ENCODE assay signal across 31 mouse cellular contexts in genomic region chr12:7403800-7404199, GRCm38 (mm10).
DNase-seq lines count a peak whose midpoint lies in the region; ATAC-seq lines count a peak whose summit lies in the region.
"Had no signal": no experiment of that assay in that cellular context is flagged by ENCODE, and none has a peak within 500 bp of the region (broad histone marks: within the 10 kb centered on the region; RNA-seq: fewer than 3 reads in every experiment).

No protein-coding gene starts in this region.

- H3K9me3 ChIP-seq in forebrain, embryonic 15.5 days, result no peaks in the 10 kb centered on the region
- no peaks in the 10 kb centered on the region for H3K9me3 ChIP-seq in forebrain, embryonic 10.5 days
- H3K9me3 ChIP-seq in midbrain, embryonic 13.5 days, result no peaks in the 10 kb centered on the region
- no peaks in the 10 kb centered on the region for H3K9me3 ChIP-seq in midbrain, embryonic 10.5 days (replicated peaks)
- no peaks in the 10 kb centered on the region for H3K9me3 ChIP-seq in liver, embryonic 11.5 days (ENCODE audit: control insufficient read depth, low read length)
- H3K9me3 ChIP-seq: embryonic facial prominence, embryonic 13.5 days; hindbrain, embryonic 13.5 days; intestine, embryonic 15.5 days; liver, embryonic 13.5 days had no signal

- H3K27ac ChIP-seq in forebrain, embryonic 15.5 days (replicated peaks), result peak overlapping the region; percentile 18; the same call in 1 of the 2 replicates
- H3K27ac ChIP-seq in forebrain, embryonic 10.5 days, result no peak overlapping the region
- H3K27ac ChIP-seq in midbrain, embryonic 13.5 days, result no peak overlapping the region
- no peak overlapping the region for H3K27ac ChIP-seq in midbrain, embryonic 10.5 days (replicated peaks)
- no peak overlapping the region for H3K27ac ChIP-seq in liver, embryonic 11.5 days (ENCODE audit: low read depth, low read length)
- H3K27ac ChIP-seq: embryonic facial prominence, embryonic 13.5 days; hindbrain, embryonic 13.5 days; intestine, embryonic 15.5 days; layer of hippocampus, adult 2 months; liver, embryonic 13.5 days had no signal

- peak; percentile 91 for ATAC-seq in forebrain, embryonic 15.5 days (replicated peaks)
- peak; percentile 79 for ATAC-seq in midbrain, embryonic 13.5 days
- ATAC-seq in liver, embryonic 11.5 days (replicated peaks; ENCODE audit: low FRiP score), result no peak
- ATAC-seq: intestine, embryonic 15.5 days; lung, postnatal 0 days had no signal

- DNase-seq in cerebellum, postnatal 10 days, result peak; percentile 60 to 68
- no peak for DNase-seq in cerebellum, adult 18-20 months
- no peak for DNase-seq in forebrain, embryonic 10.5 days (ENCODE audit: extremely low spot score, low spot score)
- no peak for DNase-seq in midbrain, embryonic 10.5 days (ENCODE audit: low spot score)
- DNase-seq in retina, embryonic 14.5 days (ENCODE audit: low spot score), result peak; percentile 31
- DNase-seq in liver, embryonic 11.5 days (ENCODE audit: low spot score), result no peak
- DNase-seq: adrenal gland, postnatal 10 days; cerebellum, adult 11-12 months; cerebellum, postnatal 36 days; gastrocnemius, postnatal 25 days; heart, adult 18-20 months; heart, postnatal 36 days; kidney, adult 2 months; kidney, postnatal 36 days; liver, embryonic 13.5 days; lung, adult 18-20 months; lung, postnatal 4 days; right cerebral cortex, adult 18-20 months; spleen, adult 18-20 months; thymus, postnatal 14 days had no signal

- no peaks in the 10 kb centered on the region for H3K36me3 ChIP-seq in forebrain, embryonic 15.5 days
- H3K36me3 ChIP-seq in forebrain, embryonic 10.5 days (replicated peaks), result no peaks in the 10 kb centered on the region
- no peaks in the 10 kb centered on the region for H3K36me3 ChIP-seq in midbrain, embryonic 13.5 days
- no peaks in the 10 kb centered on the region for H3K36me3 ChIP-seq in midbrain, embryonic 10.5 days
- H3K36me3 ChIP-seq in liver, embryonic 11.5 days (ENCODE audit: control insufficient read depth, insufficient read depth, low read length), result no peaks in the 10 kb centered on the region
- H3K36me3 ChIP-seq: embryonic facial prominence, embryonic 13.5 days; hindbrain, embryonic 13.5 days; intestine, embryonic 15.5 days; liver, embryonic 13.5 days had no signal

- 27% methylated on average over 4 of the region's 4 CpGs for WGBS in forebrain, embryonic 15.5 days
- WGBS in forebrain, embryonic 10.5 days, result 66% methylated on average over 4 of the region's 4 CpGs
- 57% methylated on average over 4 of the region's 4 CpGs for WGBS in midbrain, embryonic 13.5 days
- WGBS in midbrain, embryonic 10.5 days, result 86% methylated on average over 4 of the region's 4 CpGs
- 85% methylated on average over 4 of the region's 4 CpGs for WGBS in liver, embryonic 11.5 days

- no peaks in the 10 kb centered on the region for H3K27me3 ChIP-seq in forebrain, embryonic 15.5 days
- no peaks in the 10 kb centered on the region for H3K27me3 ChIP-seq in forebrain, embryonic 10.5 days (ENCODE audit: poor library complexity, severe bottlenecking)
- H3K27me3 ChIP-seq in midbrain, embryonic 13.5 days, result no peaks in the 10 kb centered on the region
- no peaks in the 10 kb centered on the region for H3K27me3 ChIP-seq in midbrain, embryonic 10.5 days (ENCODE audit: low read depth, poor library complexity, severe bottlenecking)
- no peaks in the 10 kb centered on the region for H3K27me3 ChIP-seq in liver, embryonic 11.5 days (replicated peaks; ENCODE audit: control insufficient read depth, insufficient read depth, low read length)
- H3K27me3 ChIP-seq: CH12.LX; embryonic facial prominence, embryonic 13.5 days; hindbrain, embryonic 13.5 days; intestine, embryonic 15.5 days; liver, embryonic 13.5 days; megakaryocyte, embryonic 14.5 days had no signal

- no peak overlapping the region for H3K4me3 ChIP-seq in forebrain, embryonic 15.5 days
- H3K4me3 ChIP-seq in forebrain, embryonic 10.5 days, result no peak overlapping the region
- no peak overlapping the region for H3K4me3 ChIP-seq in midbrain, embryonic 13.5 days (replicated peaks)
- H3K4me3 ChIP-seq in midbrain, embryonic 10.5 days, result no peak overlapping the region
- no peak overlapping the region for H3K4me3 ChIP-seq in liver, embryonic 11.5 days (ENCODE audit: low read depth, low read length)
- H3K4me3 ChIP-seq: embryonic facial prominence, embryonic 13.5 days; erythroblast, embryonic 14.5 days; hindbrain, embryonic 13.5 days; intestine, embryonic 15.5 days; layer of hippocampus, adult 2 months; liver, embryonic 13.5 days; megakaryocyte, embryonic 14.5 days had no signal

- no peak overlapping the region for H3K9ac ChIP-seq in forebrain, embryonic 15.5 days (replicated peaks)
- H3K9ac ChIP-seq in midbrain, embryonic 13.5 days (replicated peaks), result no peak overlapping the region
- no peak overlapping the region for H3K9ac ChIP-seq in liver, embryonic 11.5 days (ENCODE audit: low read depth, low read length)
- H3K9ac ChIP-seq: embryonic facial prominence, embryonic 13.5 days; hindbrain, embryonic 13.5 days; intestine, embryonic 15.5 days; liver, embryonic 13.5 days had no signal

- no peak overlapping the region for H3K4me2 ChIP-seq in forebrain, embryonic 15.5 days (replicated peaks)
- no peak overlapping the region for H3K4me2 ChIP-seq in midbrain, embryonic 13.5 days (replicated peaks)
- H3K4me2 ChIP-seq in liver, embryonic 11.5 days, result no peak overlapping the region
- H3K4me2 ChIP-seq: embryonic facial prominence, embryonic 13.5 days; heart, embryonic 11.5 days; hindbrain, embryonic 13.5 days; intestine, embryonic 15.5 days; liver, embryonic 13.5 days had no signal

- H3K4me1 ChIP-seq in forebrain, embryonic 15.5 days, result 0 out of 2 replicates have a peak, but pooled peaks cover 6% of the 10 kb centered on the region
- H3K4me1 ChIP-seq in forebrain, embryonic 10.5 days, result 0 out of 2 replicates have a peak, but pooled peaks cover 3% of the 10 kb centered on the region
- H3K4me1 ChIP-seq in midbrain, embryonic 13.5 days (replicated peaks), result no peaks in the 10 kb centered on the region
- no peaks in the 10 kb centered on the region for H3K4me1 ChIP-seq in midbrain, embryonic 10.5 days
- H3K4me1 ChIP-seq in liver, embryonic 11.5 days (replicated peaks; ENCODE audit: control insufficient read depth, insufficient read depth, low read length), result no peaks in the 10 kb centered on the region
- H3K4me1 ChIP-seq: embryonic facial prominence, embryonic 13.5 days; hindbrain, embryonic 13.5 days; intestine, embryonic 15.5 days; liver, embryonic 13.5 days; megakaryocyte, embryonic 14.5 days had no signal

Comparison
In these comparisons a context has a peak if more than half of its experiments do, and no peak if none do; other contexts are left out.
1. DNase-seq: peak in cerebellum, postnatal 10 days (2 of 2) and retina, embryonic 14.5 days (single experiment); none in cerebellum, adult 18-20 months (0 of 2), forebrain, embryonic 10.5 days (single experiment), midbrain, embryonic 10.5 days (single experiment) and liver, embryonic 11.5 days (single experiment).